Mouse (Mus musculus) kidney, embryonic 15.5 days (tissue): ENCODE measurements around the gene Ccdc158. TPM values are rescaled to one million over a fixed set of nuclear protein-coding genes. Genes with fewer than 3 reads are reported as not detected.
A peak's percentile ranks its signal among the peaks of the same experiment; 100 is the strongest.

Source experiments
- ATAC-seq: fragments of 200-750 bp; cut with Nextera tagmentation; replicated peaks from 2 replicates; pipeline ENCODE4 v1.8.0; 2017; ENCODE audit warnings: moderate TSS enrichment; ENCODE audit not compliant: low FRiP score
- H3K27ac ChIP-seq: fragments of 300-500 bp; sonication (generic); 2 replicates; pipeline ENCODE4 v1.5.1; 2015; ENCODE audit warnings: mild to moderate bottlenecking, inconsistent platforms
- H3K27me3 ChIP-seq: fragments of 300-500 bp; sonication (generic); 2 replicates; pipeline ENCODE4 v1.6.1; 2015; ENCODE audit warnings: inconsistent platforms
- H3K36me3 ChIP-seq: fragments of 300-500 bp; sonication (generic); 2 replicates; pipeline ENCODE4 v1.6.1; 2015; ENCODE audit warnings: inconsistent platforms
- H3K4me1 ChIP-seq: fragments of 300-500 bp; sonication (generic); 2 replicates; pipeline ENCODE4 v1.6.1; 2015; ENCODE audit warnings: inconsistent platforms
- H3K4me2 ChIP-seq: fragments of 300-500 bp; sonication (generic); 2 replicates; pipeline ENCODE4 v1.6.1; 2015; ENCODE audit warnings: moderate library complexity, mild to moderate bottlenecking, inconsistent platforms
- H3K4me3 ChIP-seq: fragments of 300-500 bp; sonication (generic); replicated peaks from 2 replicates; pipeline ENCODE4 v1.5.1; 2015; ENCODE audit warnings: mild to moderate bottlenecking, inconsistent platforms
- H3K9ac ChIP-seq: fragments of 300-500 bp; sonication (generic); 2 replicates; pipeline ENCODE4 v1.6.1; 2015; ENCODE audit warnings: mild to moderate bottlenecking, inconsistent platforms
- H3K9me3 ChIP-seq: fragments of 300-500 bp; sonication (generic); replicated peaks from 2 replicates; pipeline ENCODE4 v1.6.1; 2016; ENCODE audit warnings: inconsistent platforms
- WGBS: fragments of 180-500 bp; shearing (Covaris S2); methylation state at CpG from one replicate; pipeline ENCODE4 v1.1.7; 2015; ENCODE audit warnings: mixed read lengths; 5-methylcytosine and 5-hydroxymethylcytosine counted together
- polyA plus RNA-seq: library from polyadenylated mRNA; unstranded; fragments of >200 nt; fragmentation: Nextera tagmentation; extraction: Ambion mirVana; gene quantifications from 2 replicates; pipeline ENCODE4 v1.2.1, GENCODE M21; 2015

Gene Ccdc158
- polyA plus RNA-seq, 1 experiment from 2014 or later, result 0.97 TPM

- no peak overlapping the region for H3K9ac ChIP-seq
- no peak overlapping the region for H3K27ac ChIP-seq
- H3K36me3 ChIP-seq, result no peaks in the 10 kb centered on the region
- no peak overlapping the region for H3K4me2 ChIP-seq
- 69% methylated on average over 5 of the region's 5 CpGs for WGBS
- H3K4me3 ChIP-seq, result no peak overlapping the region
- no peaks in the 10 kb centered on the region for H3K9me3 ChIP-seq
- H3K4me1 ChIP-seq, result no peaks in the 10 kb centered on the region
- H3K27me3 ChIP-seq, result no peaks in the 10 kb centered on the region
- ATAC-seq, result no peak
Measured at GRCm38 (mm10) chr5:92621883-92622282, 53.2 kb downstream of the Ccdc158 start.

GRCm38 (mm10) chr5:92612756-92613155 is 62.3 kb downstream of the Ccdc158 start:
- no peak overlapping the region for H3K4me2 ChIP-seq
- H3K9ac ChIP-seq, result no peak overlapping the region
- no peak overlapping the region for H3K27ac ChIP-seq
- 81% methylated on average over 4 of the region's 4 CpGs for WGBS
- no peaks in the 10 kb centered on the region for H3K9me3 ChIP-seq
- no peaks in the 10 kb centered on the region for H3K36me3 ChIP-seq
- no peaks in the 10 kb centered on the region for H3K27me3 ChIP-seq
- no peak overlapping the region for H3K4me3 ChIP-seq
- H3K4me1 ChIP-seq, result no peaks in the 10 kb centered on the region
- 0 out of 2 replicates have a peak, but pooled peaks have one; percentile 60 for ATAC-seq

GRCm38 (mm10) chr5:92607492-92608229 is 67.4 kb downstream of the Ccdc158 start:
- no peak for ATAC-seq

GRCm38 (mm10) chr5:92604452-92605247 is 70.4 kb downstream of the Ccdc158 start:
- H3K27ac ChIP-seq, result peak overlapping the region; percentile 41
- H3K27me3 ChIP-seq, result peaks cover 8% of the 10 kb centered on the region; the same call in 1 of the 2 replicates
- no peak for ATAC-seq
- 45% methylated on average over 10 of the region's 10 CpGs for WGBS
- peaks cover 28% of the 10 kb centered on the region for H3K4me1 ChIP-seq
- H3K4me2 ChIP-seq, result peak overlapping the region; percentile 96
- H3K36me3 ChIP-seq, result no peaks in the 10 kb centered on the region
- H3K9me3 ChIP-seq, result no peaks in the 10 kb centered on the region
- H3K4me3 ChIP-seq, result peak overlapping the region; percentile 76
- H3K9ac ChIP-seq, result no peak overlapping the region

More at GRCm38 (mm10) chr5:92607492-92608229, 67.4 kb downstream of the Ccdc158 start:
- Histone ChIP-seq H3K4me1 (peaks cover 25% of the 10 kb centered on the region; the same call in 1 of the 2 replicates), H3K4me3 (no peak overlapping the region), H3K9me3 (no peaks in the 10 kb centered on the region), H3K27me3 (0 out of 2 replicates have a peak, but pooled peaks cover 4% of the 10 kb centered on the region), H3K4me2 (no peak overlapping the region), H3K36me3 (no peaks in the 10 kb centered on the region), H3K9ac (no peak overlapping the region), H3K27ac (no peak overlapping the region)
- 84% methylated on average over 5 of the region's 5 CpGs for WGBS

GRCm38 (mm10) chr5:92602691-92603690 is 72.1 kb downstream of the Ccdc158 start, which contains the start of gene Stbd1:
Gene Stbd1, plus strand, starts transcription at chr5:92603041.
- peak within 1 kb of the TSS; percentile 77 for H3K27ac ChIP-seq
- H3K4me3 ChIP-seq, result peak within 1 kb of the TSS; percentile 76
- H3K4me2 ChIP-seq, result peak within 1 kb of the TSS; percentile 96
- no peaks in the 10 kb centered on the region for H3K9me3 ChIP-seq
- H3K36me3 ChIP-seq, result no peaks in the 10 kb centered on the region
- H3K4me1 ChIP-seq, result peaks cover 28% of the 10 kb centered on the region
- ATAC-seq, result peak; percentile 98
- H3K9ac ChIP-seq, result peak within 1 kb of the TSS; percentile 70
- WGBS, result under 1% methylated on average over 68 of the region's 69 CpGs
- peaks cover 8% of the 10 kb centered on the region; the same call in 1 of the 2 replicates for H3K27me3 ChIP-seq

- ATAC-seq, result no peak
Measured at GRCm38 (mm10) chr5:92599030-92599429, 76.0 kb downstream of the Ccdc158 start.

GRCm38 (mm10) chr5:92596865-92597264 is 78.2 kb downstream of the Ccdc158 start:
- H3K36me3 ChIP-seq, result no peaks in the 10 kb centered on the region
- H3K9me3 ChIP-seq, result no peaks in the 10 kb centered on the region
- 92% methylated on average over 8 of the region's 8 CpGs for WGBS
- no peak overlapping the region for H3K4me2 ChIP-seq
- peaks cover 4% of the 10 kb centered on the region; the same call in 1 of the 2 replicates for H3K27me3 ChIP-seq
- H3K4me1 ChIP-seq, result no peaks in the 10 kb centered on the region
- no peak for ATAC-seq
- H3K27ac ChIP-seq, result no peak overlapping the region
- no peak overlapping the region for H3K9ac ChIP-seq
- no peak overlapping the region for H3K4me3 ChIP-seq

More at GRCm38 (mm10) chr5:92599030-92599429, 76.0 kb downstream of the Ccdc158 start:
- Histone ChIP-seq H3K36me3 (no peaks in the 10 kb centered on the region), H3K27me3 (peaks cover 4% of the 10 kb centered on the region; the same call in 1 of the 2 replicates), H3K9me3 (no peaks in the 10 kb centered on the region), H3K4me3 (no peak overlapping the region), H3K4me1 (peaks cover 14% of the 10 kb centered on the region), H3K27ac (no peak overlapping the region), H3K4me2 (no peak overlapping the region), H3K9ac (no peak overlapping the region)
- WGBS, result 73% methylated on average over 10 of the region's 10 CpGs

GRCm38 (mm10) chr5:92595026-92595425 is 80.0 kb downstream of the Ccdc158 start:
- no peak overlapping the region for H3K27ac ChIP-seq
- H3K36me3 ChIP-seq, result no peaks in the 10 kb centered on the region
- H3K4me1 ChIP-seq, result no peaks in the 10 kb centered on the region
- 64% methylated on average over 5 of the region's 5 CpGs for WGBS
- no peak overlapping the region for H3K9ac ChIP-seq
- no peaks in the 10 kb centered on the region for H3K27me3 ChIP-seq
- no peak for ATAC-seq
- H3K4me2 ChIP-seq, result no peak overlapping the region
- H3K4me3 ChIP-seq, result no peak overlapping the region
- H3K9me3 ChIP-seq, result no peaks in the 10 kb centered on the region

- ATAC-seq, result no peak
- WGBS, result 42% methylated on average over 10 of the region's 10 CpGs
- H3K4me1 ChIP-seq, result no peaks in the 10 kb centered on the region
- no peak overlapping the region for H3K9ac ChIP-seq
- no peaks in the 10 kb centered on the region for H3K36me3 ChIP-seq
- no peak overlapping the region for H3K4me2 ChIP-seq
- H3K4me3 ChIP-seq, result no peak overlapping the region
- no peaks in the 10 kb centered on the region for H3K9me3 ChIP-seq
- H3K27me3 ChIP-seq, result no peaks in the 10 kb centered on the region
- no peak overlapping the region for H3K27ac ChIP-seq
Measured at GRCm38 (mm10) chr5:92585932-92586331, 89.1 kb downstream of the Ccdc158 start.

- ATAC-seq, result no peak
- H3K36me3 ChIP-seq, result no peaks in the 10 kb centered on the region
- H3K27me3 ChIP-seq, result no peaks in the 10 kb centered on the region
- 84% methylated on average over 14 of the region's 14 CpGs for WGBS
- H3K4me1 ChIP-seq, result no peaks in the 10 kb centered on the region
- no peak overlapping the region for H3K4me2 ChIP-seq
- no peak overlapping the region for H3K9ac ChIP-seq
- no peak overlapping the region for H3K27ac ChIP-seq
- no peaks in the 10 kb centered on the region for H3K9me3 ChIP-seq
- no peak overlapping the region for H3K4me3 ChIP-seq
Measured at GRCm38 (mm10) chr5:92579559-92579958, 95.5 kb downstream of the Ccdc158 start.

- no peak overlapping the region for H3K27ac ChIP-seq
- no peak overlapping the region for H3K4me3 ChIP-seq
- WGBS, result 75% methylated on average over 4 of the region's 4 CpGs
- no peaks in the 10 kb centered on the region for H3K36me3 ChIP-seq
- no peak overlapping the region for H3K4me2 ChIP-seq
- no peak for ATAC-seq
- no peaks in the 10 kb centered on the region for H3K4me1 ChIP-seq
- no peaks in the 10 kb centered on the region for H3K27me3 ChIP-seq
- no peaks in the 10 kb centered on the region for H3K9me3 ChIP-seq
- H3K9ac ChIP-seq, result no peak overlapping the region
Measured at GRCm38 (mm10) chr5:92571232-92571631, 103.8 kb downstream of the Ccdc158 start.
